Mouse (Mus musculus) limb, embryonic 14.5 days (tissue): ENCODE measurements at regions not wholly inside any gene's neighbourhood (a gene's known extent, or its start where the extent isn't known, plus 50 kb on each side); places are given as distances from the start of the nearest gene placed in this dataset.

ENCODE experiments used
- ATAC-seq: fragments of 200-750 bp; cut with Nextera tagmentation; 2 replicates; pipeline ENCODE4 v1.8.0; 2017; ENCODE audit warnings: low read depth, moderate number of reproducible peaks, moderate TSS enrichment; ENCODE audit not compliant: low FRiP score
- DNase-seq: peaks from one replicate; pipeline ENCODE4 v3.0.0-alpha.2; 2015; ENCODE audit warnings: low spot score
- H3K27ac ChIP-seq: fragments of 300-500 bp; sonication (generic); replicated peaks from 2 replicates; pipeline ENCODE4 v1.5.1; 2014; ENCODE audit warnings: low read depth, mild to moderate bottlenecking, low read length, moderate library complexity, mixed read lengths
- H3K27me3 ChIP-seq: fragments of 300-500 bp; sonication (generic); 2 replicates; pipeline ENCODE4 v1.6.1; 2014; ENCODE audit warnings: low read length, mixed read lengths; ENCODE audit not compliant: control insufficient read depth, insufficient read depth
- H3K36me3 ChIP-seq: fragments of 300-500 bp; sonication (generic); 2 replicates; pipeline ENCODE4 v1.6.1; 2014; ENCODE audit warnings: mild to moderate bottlenecking, low read length, moderate library complexity, mixed read lengths; ENCODE audit not compliant: control insufficient read depth, insufficient read depth
- H3K4me1 ChIP-seq: fragments of 300-500 bp; sonication (generic); 2 replicates; pipeline ENCODE4 v1.6.1; 2014; ENCODE audit warnings: antibody characterized with exemption, low read length, mixed read lengths; ENCODE audit not compliant: control insufficient read depth, insufficient read depth
- H3K4me2 ChIP-seq: fragments of 300-500 bp; sonication (generic); replicated peaks from 2 replicates; pipeline ENCODE4 v1.6.1; 2014; ENCODE audit warnings: low read depth, mild to moderate bottlenecking, low read length, moderate library complexity; ENCODE audit not compliant: severe bottlenecking
- H3K4me3 ChIP-seq: fragments of 300-500 bp; sonication (generic); replicated peaks from 2 replicates; pipeline ENCODE4 v1.5.1; 2014; ENCODE audit warnings: low read length
- H3K9ac ChIP-seq: fragments of 300-500 bp; sonication (generic); 2 replicates; pipeline ENCODE4 v1.6.1; 2014; ENCODE audit warnings: mild to moderate bottlenecking, low read depth, low read length, moderate library complexity; ENCODE audit not compliant: severe bottlenecking
- H3K9me3 ChIP-seq: fragments of 300-500 bp; sonication (generic); 2 replicates; pipeline ENCODE4 v1.6.1; 2016; ENCODE audit warnings: low read length; ENCODE audit not compliant: control insufficient read depth
- POLR2A ChIP-seq: fragments of 200-500 bp; IDR thresholded peaks from 2 replicates; pipeline ENCODE4 v1.8.0; 2012; ENCODE audit warnings: inconsistent platforms, mild to moderate bottlenecking, moderate library complexity, borderline replicate concordance; ENCODE audit not compliant: insufficient read depth, insufficient read length; ENCODE audit errors: extremely low read depth
- WGBS: fragments of 180-500 bp; shearing (Covaris S2); extraction: QIAGEN DNeasy Blood & Tissue Kit; methylation state at CpG from one replicate; pipeline ENCODE4 v1.1.7; 2014; 5-methylcytosine and 5-hydroxymethylcytosine counted together

DNA sequence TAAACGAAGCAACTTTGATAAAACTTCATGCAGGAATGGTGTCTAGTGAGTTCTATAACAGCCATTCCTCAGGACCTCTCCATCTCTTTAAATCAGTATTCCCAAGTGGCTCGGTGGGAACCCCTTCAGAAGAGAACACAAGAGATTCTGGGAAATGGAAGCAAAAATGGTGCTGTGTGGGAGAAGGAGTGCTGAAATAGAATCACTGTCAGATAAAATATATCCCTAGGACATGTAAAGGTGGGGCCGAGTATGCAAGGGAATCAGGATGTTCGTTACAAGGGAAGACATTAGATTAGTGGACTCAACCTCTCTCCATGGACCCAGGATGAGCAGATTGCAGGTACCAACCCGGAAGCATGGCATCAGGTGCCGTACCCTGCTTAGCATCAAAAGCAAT, 1076.1 kb downstream of the Synb start:
- TF ChIP-seq POLR2A = no peak
- 70% methylated on average over 6 of the region's 6 CpGs for WGBS

DNA sequence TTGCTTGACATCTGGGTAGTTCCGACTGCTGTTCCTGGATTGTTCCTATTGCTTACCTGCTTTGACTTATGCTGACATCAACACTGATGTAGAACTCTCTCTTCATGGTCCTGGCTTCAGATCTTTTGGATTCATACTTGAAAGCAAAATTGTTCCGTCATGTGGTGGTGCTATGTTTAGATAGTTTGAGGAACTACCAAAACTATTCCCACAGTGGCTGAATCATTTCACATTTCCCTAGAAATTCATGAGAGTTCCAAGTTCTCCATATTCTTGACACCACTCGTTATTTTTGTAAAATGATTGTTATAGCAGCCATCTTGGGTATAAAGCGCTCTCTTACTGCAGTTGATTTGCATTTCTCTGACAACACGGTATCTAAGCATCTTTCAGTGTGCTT, 1080.2 kb downstream of the Synb start:
- 87% methylated on average over 5 of the region's 5 CpGs for WGBS

More for the DNA sequence above, 1076.1 kb downstream of the Synb start:
- ATAC-seq (no peak), DNase-seq (no peak)
- Histone ChIP-seq H3K9ac (no peak overlapping the region), H3K27ac (no peak overlapping the region), H3K4me2 (no peak overlapping the region), H3K4me3 (no peak overlapping the region), H3K4me1 (peaks cover 9% of the 10 kb centered on the region; the same call in 1 of the 2 replicates), H3K36me3 (no peaks in the 10 kb centered on the region), H3K9me3 (no peaks in the 10 kb centered on the region), H3K27me3 (no peaks in the 10 kb centered on the region)

DNA sequence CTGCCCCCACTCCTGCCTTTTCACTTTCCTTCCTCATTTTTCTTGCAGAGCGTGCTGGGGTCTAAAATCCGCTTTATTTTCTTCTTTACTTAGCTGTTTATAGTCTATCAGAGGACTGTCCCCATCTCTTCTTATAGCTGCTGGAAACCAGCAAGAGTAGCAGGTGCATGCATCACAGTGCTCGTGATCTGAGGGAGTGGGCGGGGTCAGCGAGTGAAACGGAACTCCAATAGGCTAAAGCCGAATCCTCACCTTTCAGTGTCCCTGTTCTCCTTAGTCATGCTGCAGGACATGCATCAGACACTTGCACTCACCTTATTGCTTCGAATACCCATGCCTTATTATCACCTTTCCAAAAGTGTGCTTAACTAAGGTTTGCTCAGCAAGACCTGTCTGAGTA, 1095.3 kb downstream of the Synb start:
- Histone ChIP-seq H3K9me3 (no peaks in the 10 kb centered on the region), H3K27me3 (no peaks in the 10 kb centered on the region), H3K4me2 (no peak overlapping the region), H3K4me3 (no peak overlapping the region), H3K36me3 (no peaks in the 10 kb centered on the region), H3K9ac (no peak overlapping the region), H3K27ac (no peak overlapping the region), H3K4me1 (no peaks in the 10 kb centered on the region)
- ATAC-seq (no peak), DNase-seq (no peak)
- 9% methylated on average over 8 of the region's 8 CpGs for WGBS
- no peak for TF ChIP-seq POLR2A

More for the DNA sequence above, 1080.2 kb downstream of the Synb start:
- DNase-seq (no peak), ATAC-seq (no peak)
- Histone ChIP-seq H3K4me3 (no peak overlapping the region), H3K9ac (no peak overlapping the region), H3K36me3 (no peaks in the 10 kb centered on the region), H3K9me3 (no peaks in the 10 kb centered on the region), H3K27ac (no peak overlapping the region), H3K4me2 (no peak overlapping the region), H3K27me3 (no peaks in the 10 kb centered on the region), H3K4me1 (0 out of 2 replicates have a peak, but pooled peaks cover 6% of the 10 kb centered on the region)
- no peak for TF ChIP-seq POLR2A

DNA sequence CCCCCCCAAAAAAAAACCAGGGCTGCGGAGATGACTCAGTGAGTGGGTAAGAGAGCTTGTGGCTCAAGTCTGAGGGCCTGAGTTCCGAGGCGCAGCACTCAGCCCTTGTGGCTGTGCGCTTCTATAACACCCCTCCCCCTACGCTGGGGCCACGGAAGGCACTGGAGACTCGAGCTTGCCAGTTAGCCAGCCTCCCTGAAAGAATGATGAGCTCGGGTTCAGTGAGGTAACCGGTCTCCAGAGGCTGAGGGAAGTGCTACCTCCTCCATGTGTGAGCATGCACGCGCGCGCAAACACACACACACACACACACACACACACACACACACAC, 1096.7 kb downstream of the Synb start:
- DNase-seq (no peak), ATAC-seq (no peak)
- H3K36me3 ChIP-seq = no peaks in the 10 kb centered on the region
- no peaks in the 10 kb centered on the region for H3K9me3 ChIP-seq
- peak overlapping the region; percentile 15; the same call in 1 of the 2 replicates for H3K4me2 ChIP-seq
- H3K9ac ChIP-seq = no peak overlapping the region
- H3K4me3 ChIP-seq = no peak overlapping the region
- no peaks in the 10 kb centered on the region for H3K4me1 ChIP-seq
- TF ChIP-seq POLR2A = no peak
- H3K27ac ChIP-seq = no peak overlapping the region
- WGBS = 3% methylated on average over 10 of the region's 13 CpGs
- no peaks in the 10 kb centered on the region for H3K27me3 ChIP-seq

DNA sequence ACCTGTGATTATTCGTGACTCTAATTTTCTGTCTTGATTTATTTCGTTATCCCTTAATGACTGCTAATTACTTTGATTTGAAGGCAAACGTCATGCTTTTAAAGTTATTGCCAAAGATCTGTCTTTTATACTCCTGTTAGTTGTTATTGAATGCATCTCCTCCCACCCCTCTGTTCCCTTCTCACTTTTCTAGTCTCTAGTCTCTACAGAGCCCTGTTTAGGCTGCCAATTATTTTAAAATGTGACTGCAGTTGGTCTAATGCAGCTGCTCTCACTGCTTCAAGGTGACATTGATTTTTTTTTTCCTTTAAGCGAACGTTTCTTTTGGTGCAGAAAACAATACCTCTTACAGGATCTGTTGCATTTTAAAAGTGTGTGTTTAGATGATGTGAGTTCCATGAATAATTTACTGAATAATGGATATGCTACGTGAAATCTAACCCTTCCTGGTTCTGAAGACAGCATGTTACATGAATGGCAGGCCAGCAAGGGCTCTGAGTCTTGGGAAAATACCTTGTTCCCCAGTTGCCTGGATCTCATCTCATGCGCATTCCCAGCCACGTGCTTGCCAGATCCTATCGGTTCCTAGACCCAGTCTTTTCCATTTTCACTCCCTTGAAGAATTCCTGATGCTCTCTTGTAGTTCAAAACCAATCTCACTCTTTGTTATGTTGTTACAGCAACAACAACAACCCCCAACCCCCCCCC, 1097.2 kb downstream of the Synb start:
- 26% methylated on average over 9 of the region's 9 CpGs for WGBS
- ATAC-seq (no peak), DNase-seq (no peak)
- Histone ChIP-seq H3K4me2 (peak overlapping the region; percentile 15; the same call in 1 of the 2 replicates), H3K9ac (no peak overlapping the region), H3K4me3 (no peak overlapping the region), H3K4me1 (no peaks in the 10 kb centered on the region), H3K27me3 (no peaks in the 10 kb centered on the region), H3K9me3 (no peaks in the 10 kb centered on the region), H3K27ac (no peak overlapping the region), H3K36me3 (no peaks in the 10 kb centered on the region)
- TF ChIP-seq POLR2A = no peak
